Mouse (Mus musculus) kidney, postnatal 25 days (tissue): ENCODE data around the gene Aaed1.
A peak's percentile ranks its signal among the peaks of the same experiment; 100 is the strongest.
"Not testable (repeated sequence)": the region's sequence is repeated elsewhere in the genome, so short reads cannot be mapped to it uniquely, and the experiment has no call there.

ENCODE experiments used
- DNase-seq, 2 experiments: peaks; one replicate each; pipeline ENCODE4 v3.0.0; 2021; ENCODE audit warnings: mixed read lengths in 2 of 2

Gene Aaed1

DNA sequence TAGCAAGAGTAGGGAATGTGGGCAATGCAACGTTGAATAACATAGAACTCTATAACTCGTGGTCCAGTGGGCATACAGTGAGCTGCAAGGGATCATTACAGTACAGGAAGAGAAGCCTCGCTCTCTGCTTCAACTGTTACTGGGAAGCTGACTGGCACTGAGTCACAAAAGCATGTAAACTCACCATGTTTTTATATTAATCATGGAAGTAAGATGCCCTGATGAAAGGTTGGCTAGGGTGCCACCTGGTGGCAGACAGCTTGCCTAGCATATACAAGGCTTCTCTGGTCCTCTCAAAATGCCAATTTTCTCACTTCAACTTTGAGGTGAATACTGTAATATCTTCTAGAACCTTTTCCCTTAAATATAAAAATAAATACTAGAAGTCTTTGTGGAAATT is 6.4 kb downstream of the Aaed1 start:
- DNase-seq = peak; percentile 69 to 70

DNA sequence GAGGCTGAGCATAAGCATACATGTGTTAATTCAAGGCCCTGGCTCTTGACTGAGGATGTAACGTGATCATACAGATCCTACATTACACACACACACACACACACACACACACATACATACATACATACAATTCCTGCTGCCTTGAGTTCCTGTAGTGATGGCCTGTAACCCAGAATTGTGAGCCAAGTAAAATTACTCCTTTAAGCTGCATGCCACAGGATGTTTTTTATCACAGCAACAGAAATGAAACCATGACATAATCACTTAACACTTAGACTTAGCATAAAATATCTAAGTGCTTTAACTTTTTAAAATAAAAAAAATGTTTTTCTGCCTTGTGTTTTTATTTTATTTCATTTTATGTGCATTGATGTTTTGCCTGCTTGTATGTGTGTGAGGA is 13.4 kb downstream of the Aaed1 start:
- no peak for DNase-seq

DNA sequence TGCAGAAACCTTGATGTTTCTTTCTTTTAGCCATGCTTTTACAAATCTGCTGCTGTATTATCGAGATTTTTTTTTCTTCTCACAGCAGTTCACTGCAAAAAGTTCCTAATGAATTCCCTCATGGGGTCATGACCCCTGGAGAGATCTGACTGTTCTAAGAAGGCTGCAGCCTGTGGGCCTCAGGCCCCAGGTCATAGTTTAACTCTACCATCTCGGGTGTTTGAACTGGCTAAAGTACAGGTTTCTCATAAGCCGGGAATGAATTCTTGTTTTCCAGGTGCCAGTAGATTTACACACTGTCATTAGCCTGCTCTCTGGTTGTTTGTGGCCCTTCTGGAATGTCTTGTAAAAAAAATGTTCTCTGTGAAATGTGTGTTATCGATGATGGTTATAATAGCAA is 25.7 kb downstream of the Aaed1 start:
- DNase-seq = peak; percentile 11 to 50

DNA sequence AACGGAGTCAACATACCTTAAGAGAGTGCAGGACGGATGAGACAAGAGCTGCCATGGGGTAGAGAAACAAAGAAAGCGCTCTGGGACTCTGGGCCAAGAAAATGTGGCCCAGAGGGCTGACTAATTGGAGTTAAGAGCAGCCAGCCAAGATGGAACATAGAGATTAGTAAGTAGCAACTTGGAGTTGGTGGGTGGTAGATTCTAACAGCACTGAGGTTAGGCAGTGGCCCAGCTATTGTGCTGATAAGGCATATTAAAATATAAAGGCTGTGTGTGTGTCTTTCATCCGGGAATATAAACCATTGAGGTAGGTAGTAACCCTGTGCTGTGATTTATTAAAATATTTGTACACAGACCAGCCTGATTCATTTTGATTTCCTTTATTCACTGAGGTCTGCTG is 26.2 kb downstream of the Aaed1 start:
- DNase-seq = no peak

DNA sequence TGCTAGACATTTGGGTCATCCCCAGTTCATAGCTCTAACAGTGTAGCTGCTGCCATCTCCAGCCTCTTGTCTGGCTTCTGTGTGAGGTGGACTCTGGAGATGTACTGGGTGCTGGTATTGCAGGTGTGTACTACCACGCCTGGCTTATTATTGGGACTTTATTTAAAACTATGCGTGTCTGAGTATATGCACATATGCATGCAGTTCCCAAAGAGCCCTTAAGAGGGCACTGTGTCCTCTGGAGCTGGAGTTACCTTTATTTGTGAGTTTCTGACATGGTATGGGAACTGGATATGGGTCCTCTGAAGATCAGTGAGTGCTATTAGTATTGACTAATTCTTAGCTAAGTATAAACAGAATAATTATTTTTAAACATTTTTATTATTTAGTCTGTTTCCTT is 27.8 kb downstream of the Aaed1 start:
- no peak for DNase-seq

DNA sequence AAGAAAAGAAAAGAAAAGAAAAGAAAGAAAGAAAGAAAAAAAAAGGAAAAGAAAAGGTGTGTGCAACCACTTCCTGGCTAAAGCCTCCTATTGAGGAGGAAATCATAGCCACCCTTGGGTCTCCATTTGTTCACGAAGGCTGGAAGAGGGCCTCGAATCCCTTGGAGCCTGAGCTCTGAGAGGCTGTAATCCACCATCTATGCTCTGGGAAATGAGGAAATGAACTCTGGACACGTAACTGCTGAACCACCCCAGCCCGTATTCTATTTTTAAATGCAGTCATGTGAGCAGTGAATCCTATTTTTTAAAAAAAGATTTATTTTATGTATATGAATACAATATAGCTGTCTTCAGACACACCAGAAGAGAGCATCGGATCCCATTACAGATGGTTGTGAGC is 31.6 kb downstream of the Aaed1 start:
- no peak for DNase-seq

DNA sequence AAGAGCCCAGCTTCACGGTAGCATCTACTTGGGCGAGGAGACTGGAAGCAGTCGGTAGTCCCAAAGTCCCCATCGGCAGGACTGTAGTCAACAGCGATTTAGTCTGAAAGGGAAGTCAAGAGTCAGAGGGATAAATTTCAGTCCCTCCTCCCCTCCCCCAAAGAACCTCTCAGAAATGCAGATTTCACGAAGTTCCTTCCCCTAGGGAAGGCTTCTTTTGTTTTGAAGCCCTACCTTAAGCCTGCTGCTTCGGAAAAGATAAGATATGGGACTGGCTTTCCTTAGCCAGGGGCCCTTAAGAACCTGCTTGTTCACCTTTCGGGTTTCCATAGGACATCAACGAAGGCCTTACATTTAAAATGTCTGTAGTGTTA is 36.8 kb downstream of the Aaed1 start:
- no peak for DNase-seq

DNA sequence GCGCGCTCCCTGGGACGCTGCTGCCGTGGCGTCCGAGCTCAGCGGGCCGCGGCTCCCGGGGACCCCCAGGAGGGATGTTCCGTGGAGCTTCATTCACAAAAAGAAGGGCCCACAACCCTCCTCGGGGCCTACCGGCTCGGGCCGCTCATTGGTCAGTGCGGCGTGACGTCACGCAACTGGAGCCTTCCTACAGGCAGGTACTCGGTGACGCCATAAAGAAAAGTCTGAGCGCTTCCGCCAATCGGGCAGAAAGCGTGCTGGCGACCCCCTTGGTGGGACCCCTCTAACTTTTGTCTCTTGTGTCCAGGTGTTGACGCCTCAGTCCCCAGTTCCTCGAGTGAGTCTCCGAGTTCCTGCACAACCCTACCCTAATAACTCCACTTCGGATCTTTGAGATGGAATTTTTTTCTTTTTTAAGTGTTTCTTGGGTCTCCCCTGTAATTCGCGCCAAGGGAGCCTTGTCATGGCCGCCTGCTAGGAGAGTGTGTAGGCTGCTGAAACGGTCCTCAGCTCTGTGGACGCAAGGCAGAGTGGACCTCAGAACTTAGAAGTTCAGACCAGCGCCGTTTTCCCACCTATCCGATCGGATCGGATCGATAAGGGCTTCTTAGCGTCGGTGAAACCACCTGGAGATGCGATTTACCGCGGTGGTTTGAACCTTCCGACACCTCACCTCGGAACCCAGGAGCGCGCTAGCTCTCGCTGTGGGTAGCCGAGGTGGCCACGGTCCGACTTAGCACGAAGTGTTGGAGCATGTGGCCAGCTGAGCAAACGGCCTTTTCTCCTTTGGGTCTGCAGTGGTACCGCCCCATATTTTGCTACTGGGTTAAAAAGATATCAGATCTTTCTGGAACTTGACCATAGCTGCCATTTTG is 37.4 kb downstream of the Aaed1 start, which contains the start of gene Cdc14b:
Gene Cdc14b (minus strand): TSS at position 412 of the 875 bp plus-strand sequence.
- peak; percentile 85 to 92 for DNase-seq

DNA sequence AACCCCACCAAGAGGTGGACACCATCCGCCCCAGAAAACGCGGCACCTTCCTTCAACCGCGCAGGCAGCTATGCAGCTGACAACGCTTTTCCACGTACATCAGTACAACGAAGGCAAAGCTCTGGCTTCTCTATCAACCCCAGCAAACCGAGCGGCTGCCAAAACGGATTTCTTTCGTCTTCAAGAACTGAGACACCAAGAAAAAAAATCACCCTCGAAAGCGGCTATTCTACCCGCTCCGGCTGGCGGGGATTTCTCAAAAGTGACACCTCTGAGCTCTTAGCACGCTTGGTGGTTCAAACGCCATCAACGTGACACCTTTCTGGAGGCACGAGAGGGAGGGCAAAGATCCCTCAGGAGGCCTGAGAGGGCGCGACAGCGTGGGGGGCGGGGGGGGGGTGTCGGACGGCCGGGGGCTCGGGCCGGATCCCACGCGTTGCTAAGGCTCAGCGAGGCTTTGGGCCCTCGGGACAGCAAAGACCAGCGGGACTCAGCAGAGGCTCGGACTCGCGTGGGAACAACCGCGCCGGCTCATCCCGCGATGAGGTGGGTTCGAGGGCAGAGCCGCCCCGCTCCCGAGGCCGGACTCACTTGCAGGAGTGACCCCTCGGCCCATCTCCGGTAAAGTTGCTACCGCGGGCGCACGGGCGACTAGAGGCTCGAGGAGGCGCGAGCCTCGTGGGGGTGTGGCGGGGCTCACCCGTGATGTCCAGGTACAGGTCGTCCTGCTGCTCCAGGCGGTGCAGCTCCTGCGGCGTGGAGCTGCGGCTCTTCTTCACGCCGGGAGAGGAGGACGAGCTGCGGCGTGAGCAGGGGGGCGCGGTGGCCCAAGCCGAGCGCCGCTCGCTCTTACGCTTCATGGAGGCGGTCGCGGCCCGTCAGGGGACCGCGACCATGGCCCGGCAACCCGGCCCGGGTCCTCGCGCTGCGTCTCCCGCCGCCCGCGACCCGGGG is 38.3 kb downstream of the Aaed1 start:
- DNase-seq = peak; percentile 28 to 50

DNA sequence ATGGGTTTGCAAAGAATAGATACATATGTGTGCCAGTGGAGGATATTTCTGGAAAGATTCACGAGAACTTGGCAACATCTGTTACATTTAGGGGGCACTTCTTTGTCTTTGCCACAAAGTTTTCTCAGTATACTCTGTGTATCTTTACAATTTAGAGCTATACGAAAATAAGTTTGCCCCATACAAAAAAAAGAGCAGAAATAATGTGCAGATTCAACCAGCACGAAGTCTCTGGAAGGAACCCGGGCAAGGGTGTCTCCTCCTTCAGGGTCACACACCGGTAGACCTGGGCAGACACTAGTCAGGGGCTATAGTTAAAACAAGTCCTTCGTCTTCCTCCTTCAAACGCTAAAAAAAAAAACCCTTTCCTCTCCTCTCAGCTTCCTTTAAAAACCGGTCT is 39.2 kb downstream of the Aaed1 start:
- DNase-seq = no peak

DNA sequence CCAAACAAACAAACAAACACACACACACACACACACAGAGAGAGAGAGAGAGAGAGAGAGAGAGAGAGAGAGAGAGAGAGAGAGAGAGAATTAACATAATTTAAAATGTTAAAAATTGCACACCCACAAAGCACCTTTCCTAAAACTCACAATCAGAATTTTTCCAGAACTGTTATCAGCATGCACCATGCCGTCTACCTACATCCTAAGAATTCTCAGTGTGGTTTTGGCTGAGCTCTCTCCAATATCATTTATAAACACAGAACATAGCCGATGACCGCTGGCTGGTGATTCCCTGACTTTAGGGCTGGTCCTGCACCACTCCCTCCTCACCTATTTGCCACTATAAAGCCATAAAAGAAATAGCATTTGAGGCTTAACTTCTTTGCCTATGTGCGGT is 44.1 kb downstream of the Aaed1 start:
- no peak for DNase-seq

DNA sequence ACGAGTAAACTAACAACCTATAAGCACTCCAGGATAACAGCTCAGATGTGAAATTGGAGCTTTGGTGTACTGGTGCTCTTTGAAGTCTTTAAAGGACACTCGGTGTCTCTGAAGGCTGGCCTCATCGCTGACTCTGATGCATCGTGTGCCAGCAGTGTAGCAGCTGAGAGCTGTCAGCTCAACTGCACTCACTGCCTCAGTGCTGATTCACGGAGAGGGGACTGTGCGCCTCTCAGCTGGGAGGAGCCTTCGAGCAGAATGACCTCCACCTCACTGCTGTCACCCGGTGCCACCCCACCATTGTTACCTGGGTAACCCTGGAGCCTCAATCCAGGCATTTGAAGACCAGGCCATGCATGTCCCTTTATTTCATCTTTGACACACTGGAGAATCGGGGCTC is 45.4 kb downstream of the Aaed1 start:
- no peak for DNase-seq

DNA sequence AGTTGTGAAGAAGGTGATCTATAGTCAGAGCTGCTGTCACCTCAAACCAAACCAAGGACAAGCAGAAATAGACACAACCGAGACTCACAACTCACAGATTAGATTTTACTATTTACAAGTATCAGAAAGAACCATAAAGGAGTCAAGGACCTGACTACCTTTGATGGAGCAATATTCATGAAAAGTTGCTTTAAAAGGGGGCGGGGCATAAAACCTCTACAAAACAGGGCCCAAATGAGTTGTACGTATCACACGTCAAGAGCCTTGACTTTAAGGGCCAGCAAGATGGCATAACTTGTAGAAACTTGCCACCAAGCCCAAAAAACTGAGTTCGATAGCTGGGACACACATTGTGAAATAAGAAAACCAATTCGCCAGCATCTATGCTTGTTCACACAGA is 47.9 kb downstream of the Aaed1 start:
- no peak for DNase-seq

DNA sequence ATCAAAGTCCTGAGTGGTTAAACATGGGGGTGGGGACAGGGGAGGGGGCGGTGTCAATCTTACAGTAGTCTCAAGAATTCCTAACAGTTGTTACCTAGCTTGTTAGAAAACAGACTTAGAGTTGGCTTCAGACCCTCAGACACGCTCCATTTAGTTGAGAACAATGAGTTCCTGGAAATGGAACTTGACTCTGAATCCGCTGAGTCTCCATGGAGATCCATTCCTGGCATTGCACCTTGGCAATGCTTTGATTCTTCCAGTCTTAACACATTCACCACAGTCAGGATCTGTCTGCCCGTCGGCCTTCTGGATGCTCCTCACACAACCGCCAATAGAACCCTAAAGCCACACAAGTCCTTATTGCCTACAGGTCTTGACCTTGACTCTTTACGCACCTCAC is 52.6 kb downstream of the Aaed1 start:
- no peak for DNase-seq

DNA sequence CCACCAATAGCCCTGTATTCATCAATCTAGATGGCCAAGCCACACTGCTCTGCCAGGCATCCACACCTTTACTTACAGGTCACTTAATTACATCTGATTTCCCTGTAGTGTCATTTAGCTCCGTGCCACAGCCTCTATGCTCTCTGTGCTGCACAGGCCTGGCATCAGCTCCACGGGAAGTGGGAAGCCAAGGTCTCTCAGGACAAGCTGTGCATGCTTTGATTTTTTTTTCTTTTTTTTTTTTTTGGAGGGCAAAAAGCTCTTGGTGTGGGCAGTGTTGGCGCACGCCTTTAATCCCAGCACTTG is 54.0 kb downstream of the Aaed1 start:
- no peak for DNase-seq

DNA sequence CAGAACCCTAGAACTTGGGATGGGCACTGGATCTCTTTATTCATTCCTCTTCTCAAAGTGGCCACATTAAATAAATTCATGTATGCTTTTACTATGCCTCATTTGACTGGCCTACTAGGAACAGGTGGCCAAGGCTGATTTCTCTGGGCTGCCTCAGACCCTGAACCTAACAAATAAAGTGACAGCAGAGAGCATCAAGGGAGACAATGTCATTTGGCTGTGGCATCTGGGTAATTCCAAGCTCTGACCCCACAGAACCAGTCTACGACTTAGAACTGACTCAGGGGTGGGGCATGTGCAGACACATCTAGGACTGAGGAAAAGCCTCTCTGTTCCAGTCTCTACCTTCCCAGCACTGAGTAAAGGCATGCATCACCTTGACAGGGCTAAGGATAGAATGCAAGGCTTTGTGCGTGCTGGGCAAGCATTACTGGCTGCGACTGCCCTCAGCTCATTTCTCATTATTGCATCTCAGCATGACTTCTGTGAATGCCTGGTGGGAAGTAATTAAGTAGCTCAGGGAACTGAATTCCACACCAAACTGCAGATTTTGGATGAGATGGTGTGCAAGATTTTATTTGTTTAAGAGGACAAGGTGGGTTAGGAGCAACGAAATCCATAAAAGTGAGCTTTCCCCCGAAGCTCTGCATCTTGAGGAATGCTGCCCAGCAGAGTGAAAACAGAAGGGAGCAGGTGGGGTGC is 54.5 kb downstream of the Aaed1 start:
- no peak for DNase-seq

DNA sequence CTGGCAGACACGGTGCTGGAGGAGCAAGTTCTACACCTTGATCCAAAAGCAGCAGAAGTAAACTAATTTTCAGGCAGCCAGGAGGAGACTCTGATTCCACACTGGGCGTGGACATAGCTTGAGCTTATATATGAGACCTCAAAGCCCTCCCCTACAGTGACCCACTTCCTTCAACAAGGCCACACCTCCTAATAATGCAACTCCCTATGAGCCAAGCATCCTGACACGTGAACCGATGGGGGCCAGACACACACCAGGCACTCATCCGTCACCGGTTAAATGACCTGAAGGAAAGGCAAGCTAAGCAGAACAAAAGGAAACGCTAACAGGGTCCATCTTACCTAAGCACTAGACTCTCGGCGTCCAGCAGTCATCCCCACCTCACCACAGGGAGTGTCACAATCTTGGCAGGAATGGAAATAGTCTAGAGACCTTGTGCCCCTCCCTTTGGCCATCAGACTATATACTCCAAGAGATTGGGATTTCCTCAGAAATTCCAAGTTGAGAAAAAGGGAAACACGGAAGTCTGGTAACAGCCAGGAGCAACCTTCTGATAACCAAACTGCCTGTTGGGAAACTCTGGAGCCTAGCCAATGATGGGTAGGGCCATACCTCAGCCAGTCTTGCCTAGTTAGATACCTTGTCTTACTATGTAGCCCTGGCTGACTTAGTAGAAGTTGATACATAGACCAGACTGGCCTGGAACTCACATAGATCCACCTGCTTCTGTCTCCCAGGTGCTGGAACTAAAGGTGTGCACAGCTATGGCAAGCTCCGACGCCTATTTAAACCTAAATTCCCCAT is 55.3 kb downstream of the Aaed1 start:
- DNase-seq = no peak

DNA sequence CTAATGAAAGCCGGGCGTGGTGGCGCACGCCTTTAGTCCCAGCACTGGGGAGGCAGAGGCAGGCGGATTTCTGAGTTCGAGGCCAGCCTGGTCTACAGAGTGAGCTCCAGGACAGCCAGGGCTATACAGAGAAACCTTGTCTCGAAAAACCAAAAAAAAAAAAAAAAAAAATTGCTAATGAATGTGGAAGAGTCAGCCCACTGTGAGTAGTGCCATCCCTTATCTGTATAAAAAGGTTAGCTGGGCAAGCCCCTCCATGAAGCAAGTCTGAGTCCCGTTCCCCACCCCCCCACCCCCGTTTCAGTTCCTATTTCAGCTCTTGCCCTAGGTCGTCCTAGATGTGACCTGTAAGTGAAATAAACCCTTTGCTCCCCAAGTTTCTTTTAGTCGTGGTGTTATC is 58.3 kb downstream of the Aaed1 start:
- not testable (repeated sequence) for DNase-seq

DNA sequence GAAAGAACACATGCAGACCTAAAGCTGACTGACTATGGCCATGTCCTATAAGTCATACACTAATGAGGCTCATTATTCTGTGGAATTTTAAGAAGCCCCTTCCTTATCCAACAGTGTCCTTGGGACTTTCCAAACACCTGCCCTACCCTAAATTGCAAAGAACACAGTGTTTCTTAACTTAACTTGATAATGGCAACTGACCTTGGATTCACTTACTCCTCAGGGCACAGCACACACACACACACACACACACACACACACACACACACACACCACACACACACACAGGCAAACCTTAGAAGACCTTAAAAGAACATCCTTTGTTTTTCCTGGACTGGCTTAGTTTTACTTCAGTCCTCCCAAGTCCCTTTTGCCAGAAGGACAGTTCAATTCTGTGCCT is 58.8 kb downstream of the Aaed1 start:
- no peak for DNase-seq

DNA sequence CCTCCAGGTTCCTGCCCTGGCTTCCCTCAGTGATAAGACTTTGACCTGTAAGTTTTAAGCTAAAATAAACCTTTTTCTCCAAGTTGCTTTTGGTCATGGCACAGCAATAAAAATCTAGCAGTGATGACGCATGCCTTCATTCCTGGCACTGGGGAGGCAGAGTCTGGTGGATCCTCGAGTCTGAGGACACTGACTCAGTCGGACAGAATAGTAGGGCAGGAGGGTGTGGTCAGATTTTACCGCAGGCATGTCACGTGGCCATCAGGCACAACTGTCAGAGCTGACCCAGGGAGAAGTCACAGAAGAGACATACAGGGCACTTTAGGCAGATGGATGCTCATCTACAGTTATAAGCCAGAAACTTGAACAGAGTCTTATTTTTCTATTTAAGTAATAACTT is 60.4 kb downstream of the Aaed1 start:
- no peak for DNase-seq

DNA sequence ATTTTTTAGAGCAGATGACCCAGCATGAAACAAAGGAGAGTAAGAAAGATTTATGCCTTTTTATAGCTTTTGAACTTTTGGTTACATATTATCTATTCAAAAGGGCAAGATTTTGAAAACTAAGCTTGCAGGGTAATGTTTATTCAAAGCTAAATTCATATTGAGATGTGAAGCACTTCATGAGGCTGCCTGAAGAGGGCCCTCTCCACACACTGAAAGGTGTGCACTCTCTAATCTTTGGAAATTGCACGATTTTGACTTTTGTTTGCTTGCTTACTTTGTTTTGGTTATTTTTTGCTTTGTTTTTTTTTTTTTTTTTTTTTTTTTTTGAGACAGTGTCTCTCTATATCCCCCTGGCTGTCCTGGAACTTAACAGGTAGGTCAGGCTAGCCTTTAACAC is 62.1 kb downstream of the Aaed1 start:
- peak in 1 of 2 experiments; percentile 72 for DNase-seq

DNA sequence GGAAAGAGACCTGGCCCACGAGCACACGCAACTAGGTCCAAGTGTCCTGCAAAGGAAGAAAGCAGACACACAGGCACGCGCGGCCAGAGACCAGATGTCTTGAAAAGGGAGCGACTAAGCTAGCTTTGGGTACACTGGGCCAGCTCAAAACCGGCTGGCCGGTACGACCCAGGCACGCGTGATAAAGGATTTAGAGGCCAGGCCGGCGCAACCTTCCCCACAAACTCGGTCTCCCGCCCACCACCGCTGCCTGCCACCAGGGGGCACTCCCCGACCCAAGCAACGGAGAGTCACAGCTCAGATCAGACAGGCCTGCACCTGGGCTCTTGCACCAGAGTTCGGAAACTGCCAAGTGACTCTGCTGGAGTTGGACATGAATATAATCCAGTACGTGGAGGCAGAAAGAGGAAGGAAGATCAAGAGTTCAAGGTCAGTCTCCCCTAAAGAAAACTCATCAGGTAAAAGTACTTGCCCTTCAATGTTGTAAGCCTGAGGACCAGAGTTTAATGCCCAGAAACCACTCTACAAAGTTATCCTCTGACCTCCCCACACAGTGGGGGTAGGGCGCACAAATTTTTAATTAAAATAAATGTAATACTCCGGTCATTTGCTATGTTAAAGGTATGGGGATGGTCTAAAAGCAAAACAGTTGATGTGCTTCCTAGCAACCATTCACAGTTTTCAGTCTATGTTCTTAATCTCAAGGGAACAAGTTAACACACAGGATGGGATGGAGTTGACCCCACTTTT is 63.6 kb downstream of the Aaed1 start:
- DNase-seq = peak; percentile 90 to 94
